In the genomic region with DNA sequence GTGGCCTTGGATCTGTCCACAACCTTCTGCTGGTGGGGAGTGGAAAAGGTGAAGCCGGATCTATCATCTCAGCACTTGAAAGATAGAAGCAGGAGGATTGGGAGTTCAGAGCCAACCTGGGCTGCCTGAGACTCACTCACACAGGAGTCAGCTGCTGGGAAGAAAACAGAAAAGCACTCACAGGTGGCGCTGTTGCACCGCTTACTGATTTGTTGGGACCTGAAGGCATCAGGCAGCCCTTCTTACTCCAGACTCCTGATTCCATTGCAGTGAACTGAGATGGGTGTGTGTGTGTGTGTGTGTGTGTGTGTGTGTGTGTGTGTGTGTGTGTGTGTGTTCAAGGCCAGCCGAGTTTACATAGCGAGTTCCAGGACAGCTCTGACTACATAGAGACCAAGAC, we compare ENCODE assay signal across 9 mouse cellular contexts. TPM values are rescaled to one million over a fixed set of nuclear protein-coding genes. Genes with fewer than 3 reads are reported as not detected.
DNase-seq lines count a peak whose midpoint lies in the region; ATAC-seq lines count a peak whose summit lies in the region.
"Had no signal": no experiment of that assay in that cellular context is flagged by ENCODE, and none has a peak within 500 bp of the region (broad histone marks: within the 10 kb centered on the region; RNA-seq: fewer than 3 reads in every experiment).

No protein-coding gene starts in this region.

- H3K4me2 ChIP-seq in hindbrain, embryonic 11.5 days (replicated peaks; ENCODE audit: low read depth, low read length) = no peak overlapping the region
- no peak overlapping the region for H3K4me2 ChIP-seq in hindbrain, embryonic 16.5 days (ENCODE audit: low read length)
- H3K4me2 ChIP-seq in embryonic facial prominence, embryonic 11.5 days (ENCODE audit: low read depth, low read length) = no peak overlapping the region

- H3K4me1 ChIP-seq in hindbrain, embryonic 11.5 days (replicated peaks; ENCODE audit: control insufficient read depth, insufficient read depth, low read length) = no peaks in the 10 kb centered on the region
- H3K4me1 ChIP-seq in hindbrain, embryonic 16.5 days (ENCODE audit: control insufficient read depth, insufficient read depth, low read depth, low read length) = no peaks in the 10 kb centered on the region
- H3K4me1 ChIP-seq in embryonic facial prominence, embryonic 11.5 days (ENCODE audit: control insufficient read depth, insufficient read depth, low read length) = no peaks in the 10 kb centered on the region
- H3K4me1 ChIP-seq: megakaryocyte, embryonic 14.5 days had no signal

- ATAC-seq in hindbrain, embryonic 11.5 days (ENCODE audit: low FRiP score) = no peak
- no peak for ATAC-seq in hindbrain, embryonic 16.5 days
- ATAC-seq in embryonic facial prominence, embryonic 11.5 days (replicated peaks; ENCODE audit: insufficient number of reproducible peaks, low FRiP score, low TSS enrichment, low read depth) = no peak

- no peak overlapping the region for H3K9ac ChIP-seq in hindbrain, embryonic 11.5 days (ENCODE audit: low read depth, low read length)
- H3K9ac ChIP-seq in hindbrain, embryonic 16.5 days (ENCODE audit: low read depth, low read length) = no peak overlapping the region
- H3K9ac ChIP-seq in embryonic facial prominence, embryonic 11.5 days (replicated peaks; ENCODE audit: low read length) = no peak overlapping the region

- H3K27me3 ChIP-seq in hindbrain, embryonic 11.5 days (ENCODE audit: control insufficient read depth, insufficient read depth, low read length) = no peaks in the 10 kb centered on the region
- H3K27me3 ChIP-seq in hindbrain, embryonic 16.5 days (replicated peaks; ENCODE audit: control insufficient read depth, insufficient read depth, low read length) = no peaks in the 10 kb centered on the region
- no peaks in the 10 kb centered on the region for H3K27me3 ChIP-seq in embryonic facial prominence, embryonic 11.5 days (ENCODE audit: control insufficient read depth, insufficient read depth, low read length)
- H3K27me3 ChIP-seq: megakaryocyte, embryonic 14.5 days had no signal

- no peak overlapping the region for H3K27ac ChIP-seq in hindbrain, embryonic 11.5 days (ENCODE audit: low read depth, low read length)
- no peak overlapping the region for H3K27ac ChIP-seq in hindbrain, embryonic 16.5 days (ENCODE audit: low read depth, low read length)
- H3K27ac ChIP-seq in embryonic facial prominence, embryonic 11.5 days (replicated peaks; ENCODE audit: low read depth, low read length) = no peak overlapping the region

- 90% methylated on average over 5 of the region's 5 CpGs for WGBS in hindbrain, embryonic 11.5 days
- WGBS in hindbrain, embryonic 16.5 days = 92% methylated on average over 5 of the region's 5 CpGs
- WGBS in embryonic facial prominence, embryonic 11.5 days = 85% methylated on average over 5 of the region's 5 CpGs

- no peaks in the 10 kb centered on the region for H3K9me3 ChIP-seq in hindbrain, embryonic 11.5 days (ENCODE audit: control insufficient read depth, low read length)
- no peaks in the 10 kb centered on the region for H3K9me3 ChIP-seq in hindbrain, embryonic 16.5 days (ENCODE audit: control insufficient read depth, low read length)
- H3K9me3 ChIP-seq in embryonic facial prominence, embryonic 11.5 days (replicated peaks; ENCODE audit: control insufficient read depth, low read length) = no peaks in the 10 kb centered on the region
- H3K9me3 ChIP-seq: megakaryocyte, embryonic 14.5 days had no signal

- intact Hi-C loops in left cerebral cortex, postnatal 4 days (cut with DNase I) = no loop called here

- peaks cover 24% of the 10 kb centered on the region for H3K36me3 ChIP-seq in hindbrain, embryonic 11.5 days (ENCODE audit: control insufficient read depth, insufficient read depth, low read length)
- H3K36me3 ChIP-seq in hindbrain, embryonic 16.5 days (ENCODE audit: control insufficient read depth, insufficient read depth, low read length) = peaks cover 39% of the 10 kb centered on the region
- peaks cover 6% of the 10 kb centered on the region for H3K36me3 ChIP-seq in embryonic facial prominence, embryonic 11.5 days (replicated peaks; ENCODE audit: control insufficient read depth, insufficient read depth, low read depth, low read length)

- peak; percentile 53 for DNase-seq in hindbrain, embryonic 11.5 days (ENCODE audit: low spot score)
- DNase-seq in ZHBTc4 (ENCODE audit: low read depth, low spot score) = peak; percentile 87
- DNase-seq in embryonic facial prominence, embryonic 11.5 days (ENCODE audit: low spot score) = peak; percentile 63
- DNase-seq in heart, postnatal 4 days = peak; percentile 82
- DNase-seq in left cerebral cortex, postnatal 4 days = peak; percentile 61
- DNase-seq in ovary, postnatal 36 days (ENCODE audit: low spot score) = peak; percentile 74
- peak; percentile 54 to 74 for DNase-seq in thymus, postnatal 10 days (ENCODE audit: low spot score in 2 of 2)

- H3K4me3 ChIP-seq in hindbrain, embryonic 11.5 days (ENCODE audit: low read depth, low read length) = no peak overlapping the region
- no peak overlapping the region for H3K4me3 ChIP-seq in hindbrain, embryonic 16.5 days (ENCODE audit: low read length)
- H3K4me3 ChIP-seq in embryonic facial prominence, embryonic 11.5 days (ENCODE audit: low read depth, low read length) = no peak overlapping the region
- H3K4me3 ChIP-seq: megakaryocyte, embryonic 14.5 days had no signal

RNA-seq across cellular contexts. Expression of a gene that starts 8.6 kb away (rescaled TPM):
- polyA plus RNA-seq in hindbrain, embryonic 11.5 days (2014; fragmentation: Nextera tagmentation; extraction: Ambion mirVana) = 121 and 130 TPM in 2 replicates
- 40.7 and 43.6 TPM in 2 replicates for polyA plus RNA-seq in hindbrain, embryonic 16.5 days (2015; fragmentation: Nextera tagmentation; extraction: Ambion mirVana)
- polyA plus RNA-seq in embryonic facial prominence, embryonic 11.5 days (2014; fragmentation: Nextera tagmentation; extraction: Ambion mirVana) = 164 and 176 TPM in 2 replicates
- 10 to 100 TPM; 36.5 to 42.5 TPM for total RNA-seq in heart, postnatal 4 days (2021)
- 10 to 100 TPM; 15.4 to 16.0 TPM for total RNA-seq in left cerebral cortex, postnatal 4 days (2021)

RNA-seq across cellular contexts. Expression of a gene that starts 19.4 kb away (rescaled TPM):
- 0.67 and 0.69 TPM in 2 replicates for polyA plus RNA-seq in hindbrain, embryonic 11.5 days (2014; fragmentation: Nextera tagmentation; extraction: Ambion mirVana)
- polyA plus RNA-seq in hindbrain, embryonic 16.5 days (2015; fragmentation: Nextera tagmentation; extraction: Ambion mirVana) = 0.36 and 0.64 TPM in 2 replicates
- 0.63 and 1.0 TPM in 2 replicates for polyA plus RNA-seq in embryonic facial prominence, embryonic 11.5 days (2014; fragmentation: Nextera tagmentation; extraction: Ambion mirVana)
- total RNA-seq in heart, postnatal 4 days (2021) = 1 to 10 TPM; 2.9 to 3.4 TPM
- total RNA-seq in left cerebral cortex, postnatal 4 days (2021) = under 1 TPM; 0.52 to 0.81 TPM

RNA-seq across cellular contexts. Expression of a gene that starts 19.7 kb away (rescaled TPM):
- 1.7 and 1.8 TPM in 2 replicates for polyA plus RNA-seq in hindbrain, embryonic 11.5 days (2014; fragmentation: Nextera tagmentation; extraction: Ambion mirVana)
- polyA plus RNA-seq in hindbrain, embryonic 16.5 days (2015; fragmentation: Nextera tagmentation; extraction: Ambion mirVana) = 0.64 and 1.2 TPM in 2 replicates
- 3.2 and 3.9 TPM in 2 replicates for polyA plus RNA-seq in embryonic facial prominence, embryonic 11.5 days (2014; fragmentation: Nextera tagmentation; extraction: Ambion mirVana)
- total RNA-seq in heart, postnatal 4 days (2021) = 1 to 10 TPM; 1.3 to 1.4 TPM
- 1 to 10 TPM in 1 of 2 experiments, under 1 TPM in 1; 0.97 to 1.2 TPM for total RNA-seq in left cerebral cortex, postnatal 4 days (2021)

RNA-seq across cellular contexts. Expression of a gene that starts 44.4 kb away (rescaled TPM):
- polyA plus RNA-seq in hindbrain, embryonic 11.5 days (2014; fragmentation: Nextera tagmentation; extraction: Ambion mirVana) = 3.7 and 4.1 TPM in 2 replicates
- 6.2 and 6.4 TPM in 2 replicates for polyA plus RNA-seq in hindbrain, embryonic 16.5 days (2015; fragmentation: Nextera tagmentation; extraction: Ambion mirVana)
- 6.1 and 7.2 TPM in 2 replicates for polyA plus RNA-seq in embryonic facial prominence, embryonic 11.5 days (2014; fragmentation: Nextera tagmentation; extraction: Ambion mirVana)
- total RNA-seq in heart, postnatal 4 days (2021) = 1 to 10 TPM; 2.0 to 2.5 TPM
- total RNA-seq in left cerebral cortex, postnatal 4 days (2021) = 1 to 10 TPM; 4.3 to 4.8 TPM
